15 mouse cellular contexts compared by ENCODE assay signal in the genomic region with DNA sequence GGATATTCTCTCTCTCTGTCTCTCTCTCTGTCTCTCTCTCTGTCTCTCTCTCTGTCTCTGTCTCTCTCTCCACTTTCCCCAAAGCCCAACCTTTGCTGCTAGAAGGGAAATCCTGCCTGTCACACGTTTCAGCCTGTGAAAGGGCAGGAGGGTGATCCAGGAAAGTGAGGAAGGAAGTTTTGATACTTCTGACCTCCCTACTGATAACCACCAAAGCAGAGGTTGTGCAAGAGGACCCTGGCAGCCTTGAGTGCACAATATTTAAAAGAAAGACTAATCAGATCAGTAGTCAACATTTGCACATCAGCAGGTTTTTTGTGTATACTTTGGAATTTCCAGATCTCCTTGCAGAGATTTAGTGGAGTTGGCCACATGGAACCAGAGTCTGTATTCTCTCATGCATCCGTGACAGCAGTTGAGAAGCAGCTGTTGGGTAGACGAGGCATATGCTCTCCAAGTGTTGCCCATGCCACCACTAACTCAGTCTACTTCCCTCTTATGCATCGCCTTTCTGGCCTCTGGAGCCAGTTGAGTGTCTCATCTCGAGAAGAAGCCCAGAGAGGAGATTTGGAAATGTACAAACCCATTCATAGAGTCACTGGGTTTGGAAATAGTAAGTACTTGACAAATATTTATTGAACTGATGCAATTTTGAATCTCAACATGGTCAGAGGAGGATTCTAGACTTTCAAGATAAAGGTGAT.
A peak's percentile ranks its signal among the peaks of the same experiment; 100 is the strongest.
DNase-seq lines count a peak whose midpoint lies in the region; ATAC-seq and TF ChIP-seq lines count a peak whose summit lies in the region.
"Had no signal": no experiment of that assay in that cellular context is flagged by ENCODE, and none has a peak within 500 bp of the region (broad histone marks: within the 10 kb centered on the region; RNA-seq: fewer than 3 reads in every experiment).

No protein-coding gene starts in this region.

- H3K4me2 ChIP-seq in kidney, embryonic 16.5 days (replicated peaks; ENCODE audit: low read depth, low read length): no peak overlapping the region
- no peak overlapping the region for H3K4me2 ChIP-seq in lung, postnatal 0 days (replicated peaks; ENCODE audit: low read depth, low read length)
- H3K4me2 ChIP-seq: liver, embryonic 15.5 days had no signal

- 60% methylated on average over 5 of the region's 5 CpGs for WGBS in kidney, embryonic 16.5 days
- 27% methylated on average over 5 of the region's 5 CpGs for WGBS in lung, postnatal 0 days
- 74% methylated on average over 5 of the region's 5 CpGs for WGBS in embryonic facial prominence, embryonic 10.5 days

- H3K4me3 ChIP-seq in kidney, embryonic 16.5 days (ENCODE audit: low read length): no peak overlapping the region
- no peak overlapping the region for H3K4me3 ChIP-seq in lung, postnatal 0 days (ENCODE audit: low read depth, low read length)
- H3K4me3 ChIP-seq in embryonic facial prominence, embryonic 10.5 days: no peak overlapping the region
- H3K4me3 ChIP-seq: gastrocnemius, adult 2 months; left cerebral cortex, adult 2 months; limb, embryonic 10.5 days; liver, embryonic 15.5 days had no signal

- TF ChIP-seq CTCF in lung, postnatal 0 days (IDR thresholded peaks at IDR 0.05): no peak

- H3K27me3 ChIP-seq in kidney, embryonic 16.5 days (ENCODE audit: insufficient read depth, low read length): no peaks in the 10 kb centered on the region
- no peaks in the 10 kb centered on the region for H3K27me3 ChIP-seq in lung, postnatal 0 days (replicated peaks; ENCODE audit: insufficient read depth, low read length)
- no peaks in the 10 kb centered on the region for H3K27me3 ChIP-seq in embryonic facial prominence, embryonic 10.5 days (replicated peaks; ENCODE audit: low read depth, poor library complexity, severe bottlenecking)
- H3K27me3 ChIP-seq: liver, embryonic 15.5 days had no signal

- DNase-seq in kidney, adult 9 months: peak; percentile 36
- DNase-seq in lung, postnatal 0 days (ENCODE audit: low spot score): peak; percentile 44
- DNase-seq in lung, postnatal 10 days: no peak
- DNase-seq in urinary bladder, postnatal 36 days (ENCODE audit: low spot score in 2 of 2): no peak
- DNase-seq in embryonic facial prominence, embryonic 10.5 days (ENCODE audit: low spot score): no peak
- DNase-seq: cerebellum, adult 9-10 months; gastrocnemius, adult 2 months; right cerebral cortex, adult 18-20 months; spleen, adult 18-20 months; thymus, adult 18-20 months had no signal

- H3K9me3 ChIP-seq in kidney, embryonic 16.5 days (ENCODE audit: low read length): no peaks in the 10 kb centered on the region
- H3K9me3 ChIP-seq in lung, postnatal 0 days (ENCODE audit: low read length): no peaks in the 10 kb centered on the region
- no peaks in the 10 kb centered on the region for H3K9me3 ChIP-seq in embryonic facial prominence, embryonic 10.5 days
- H3K9me3 ChIP-seq: limb, embryonic 10.5 days; liver, embryonic 15.5 days had no signal

- peaks cover 4% of the 10 kb centered on the region; the same call in 1 of the 2 replicates for H3K4me1 ChIP-seq in kidney, embryonic 16.5 days (ENCODE audit: insufficient read depth, low read length)
- H3K4me1 ChIP-seq in lung, postnatal 0 days (ENCODE audit: insufficient read depth, low read depth, low read length): no peaks in the 10 kb centered on the region; the same call in 1 of the 2 replicates
- no peaks in the 10 kb centered on the region for H3K4me1 ChIP-seq in embryonic facial prominence, embryonic 10.5 days
- H3K4me1 ChIP-seq: limb, embryonic 10.5 days; liver, embryonic 15.5 days had no signal

- H3K9ac ChIP-seq in kidney, embryonic 16.5 days (replicated peaks; ENCODE audit: low read length): no peak overlapping the region
- no peak overlapping the region for H3K9ac ChIP-seq in lung, postnatal 0 days (replicated peaks; ENCODE audit: low read depth)
- H3K9ac ChIP-seq: liver, embryonic 15.5 days had no signal

- no peak for ATAC-seq in kidney, embryonic 16.5 days (ENCODE audit: low FRiP score, low TSS enrichment)
- ATAC-seq in lung, postnatal 0 days: peak; percentile 38
- ATAC-seq in granulocyte monocyte progenitor cell, adult 5-6 weeks (replicated peaks; ENCODE audit: poor library complexity, severe bottlenecking): peak; percentile 90

- no peaks in the 10 kb centered on the region for H3K36me3 ChIP-seq in kidney, embryonic 16.5 days (ENCODE audit: insufficient read depth, low read length)
- H3K36me3 ChIP-seq in lung, postnatal 0 days (ENCODE audit: insufficient read depth, low read length): no peaks in the 10 kb centered on the region
- H3K36me3 ChIP-seq in embryonic facial prominence, embryonic 10.5 days (replicated peaks): no peaks in the 10 kb centered on the region
- H3K36me3 ChIP-seq: limb, embryonic 10.5 days; liver, embryonic 15.5 days had no signal

- no peak; the same call in none of the 2 replicates for TF ChIP-seq EP300 in lung, postnatal 0 days (IDR thresholded peaks at IDR 0.05)

- no peak overlapping the region for H3K27ac ChIP-seq in kidney, embryonic 16.5 days (ENCODE audit: low read length)
- H3K27ac ChIP-seq in lung, postnatal 0 days (ENCODE audit: low read length): no peak overlapping the region
- H3K27ac ChIP-seq in embryonic facial prominence, embryonic 10.5 days (replicated peaks): no peak overlapping the region
- H3K27ac ChIP-seq: gastrocnemius, adult 2 months; left cerebral cortex, adult 2 months; limb, embryonic 10.5 days; liver, embryonic 15.5 days had no signal

Comparison
In these comparisons a context has a peak if more than half of its experiments do, and no peak if none do; other contexts are left out.
1. DNase-seq: peak in kidney, adult 9 months (single experiment) and lung, postnatal 0 days (single experiment); none in lung, postnatal 10 days (single experiment), urinary bladder, postnatal 36 days (0 of 2) and embryonic facial prominence, embryonic 10.5 days (single experiment).